Mouse (Mus musculus): Measurements from ENCODE around the gene Kcnk3. TPM values are rescaled to one million over a fixed set of nuclear protein-coding genes. Genes with fewer than 3 reads are reported as not detected.

Gene Kcnk3
- polyA plus RNA-seq, 1 experiment from 2014 or later = 0.98 TPM

GRCm38 (mm10) chr5:30601397-30601796, 13.4 kb downstream of the Kcnk3 start:
- Histone ChIP-seq H3K4me2 (ENCODE audit: low read depth, low read length) (no peak overlapping the region), H3K36me3 (replicated peaks; ENCODE audit: control insufficient read depth, insufficient read depth, low read depth, low read length) (no peaks in the 10 kb centered on the region), H3K9ac (replicated peaks; ENCODE audit: low read length) (no peak overlapping the region), H3K4me1 (ENCODE audit: control insufficient read depth, insufficient read depth, low read length) (no peaks in the 10 kb centered on the region), H3K9me3 (replicated peaks; ENCODE audit: control insufficient read depth, low read length) (no peaks in the 10 kb centered on the region), H3K27me3 (ENCODE audit: control insufficient read depth, insufficient read depth, low read length) (no peaks in the 10 kb centered on the region), H3K4me3 (ENCODE audit: low read depth, low read length) (no peak overlapping the region), H3K27ac (replicated peaks; ENCODE audit: low read depth, low read length) (no peak overlapping the region)
- ATAC-seq (replicated peaks; ENCODE audit: insufficient number of reproducible peaks, low FRiP score, low TSS enrichment, low read depth) (no peak), DNase-seq (ENCODE audit: low spot score) (no peak)
- 34% methylated on average over 4 of the region's 4 CpGs for WGBS

GRCm38 (mm10) chr5:30603255-30603654, 15.3 kb downstream of the Kcnk3 start:
- no peak overlapping the region for H3K4me3 ChIP-seq (ENCODE audit: low read depth, low read length)
- ATAC-seq (replicated peaks; ENCODE audit: insufficient number of reproducible peaks, low FRiP score, low TSS enrichment, low read depth) (no peak), DNase-seq (ENCODE audit: low spot score) (no peak)
- H3K4me2 ChIP-seq (ENCODE audit: low read depth, low read length) = no peak overlapping the region
- H3K27ac ChIP-seq (replicated peaks; ENCODE audit: low read depth, low read length) = no peak overlapping the region
- H3K27me3 ChIP-seq (ENCODE audit: control insufficient read depth, insufficient read depth, low read length) = no peaks in the 10 kb centered on the region
- H3K36me3 ChIP-seq (replicated peaks; ENCODE audit: control insufficient read depth, insufficient read depth, low read depth, low read length) = no peaks in the 10 kb centered on the region
- H3K9ac ChIP-seq (replicated peaks; ENCODE audit: low read length) = no peak overlapping the region
- no peaks in the 10 kb centered on the region for H3K4me1 ChIP-seq (ENCODE audit: control insufficient read depth, insufficient read depth, low read length)
- H3K9me3 ChIP-seq (replicated peaks; ENCODE audit: control insufficient read depth, low read length) = no peaks in the 10 kb centered on the region
- 75% methylated on average over 3 of the region's 3 CpGs for WGBS

GRCm38 (mm10) chr5:30603926-30604325, 16.0 kb downstream of the Kcnk3 start:
- Histone ChIP-seq H3K9ac (replicated peaks; ENCODE audit: low read length) (no peak overlapping the region), H3K36me3 (replicated peaks; ENCODE audit: control insufficient read depth, insufficient read depth, low read depth, low read length) (no peaks in the 10 kb centered on the region), H3K4me1 (ENCODE audit: control insufficient read depth, insufficient read depth, low read length) (no peaks in the 10 kb centered on the region), H3K27me3 (ENCODE audit: control insufficient read depth, insufficient read depth, low read length) (no peaks in the 10 kb centered on the region), H3K4me2 (ENCODE audit: low read depth, low read length) (no peak overlapping the region), H3K9me3 (replicated peaks; ENCODE audit: control insufficient read depth, low read length) (no peaks in the 10 kb centered on the region), H3K27ac (replicated peaks; ENCODE audit: low read depth, low read length) (no peak overlapping the region), H3K4me3 (ENCODE audit: low read depth, low read length) (no peak overlapping the region)
- DNase-seq (ENCODE audit: low spot score) (no peak), ATAC-seq (replicated peaks; ENCODE audit: insufficient number of reproducible peaks, low FRiP score, low TSS enrichment, low read depth) (no peak)
- 73% methylated on average over 4 of the region's 4 CpGs for WGBS

GRCm38 (mm10) chr5:30604769-30605188, 16.8 kb downstream of the Kcnk3 start:
- WGBS = 75% methylated on average over 8 of the region's 8 CpGs
- ATAC-seq (replicated peaks; ENCODE audit: insufficient number of reproducible peaks, low FRiP score, low TSS enrichment, low read depth) (no peak), DNase-seq (ENCODE audit: low spot score) (no peak)
- no peak overlapping the region for H3K4me3 ChIP-seq (ENCODE audit: low read depth, low read length)
- H3K4me1 ChIP-seq (ENCODE audit: control insufficient read depth, insufficient read depth, low read length) = no peaks in the 10 kb centered on the region
- no peak overlapping the region for H3K9ac ChIP-seq (replicated peaks; ENCODE audit: low read length)
- no peak overlapping the region for H3K27ac ChIP-seq (replicated peaks; ENCODE audit: low read depth, low read length)
- no peaks in the 10 kb centered on the region for H3K36me3 ChIP-seq (replicated peaks; ENCODE audit: control insufficient read depth, insufficient read depth, low read depth, low read length)
- no peak overlapping the region for H3K4me2 ChIP-seq (ENCODE audit: low read depth, low read length)
- no peaks in the 10 kb centered on the region for H3K27me3 ChIP-seq (ENCODE audit: control insufficient read depth, insufficient read depth, low read length)
- H3K9me3 ChIP-seq (replicated peaks; ENCODE audit: control insufficient read depth, low read length) = no peaks in the 10 kb centered on the region

- ATAC-seq (replicated peaks; ENCODE audit: insufficient number of reproducible peaks, low FRiP score, low TSS enrichment, low read depth) (no peak), DNase-seq (ENCODE audit: low spot score) (no peak)
- H3K27ac ChIP-seq (replicated peaks; ENCODE audit: low read depth, low read length) = no peak overlapping the region
- H3K36me3 ChIP-seq (replicated peaks; ENCODE audit: control insufficient read depth, insufficient read depth, low read depth, low read length) = no peaks in the 10 kb centered on the region
- WGBS = 83% methylated on average over 6 of the region's 6 CpGs
- H3K27me3 ChIP-seq (ENCODE audit: control insufficient read depth, insufficient read depth, low read length) = no peaks in the 10 kb centered on the region
- H3K9ac ChIP-seq (replicated peaks; ENCODE audit: low read length) = no peak overlapping the region
- H3K4me3 ChIP-seq (ENCODE audit: low read depth, low read length) = no peak overlapping the region
- no peaks in the 10 kb centered on the region for H3K4me1 ChIP-seq (ENCODE audit: control insufficient read depth, insufficient read depth, low read length)
- no peak overlapping the region for H3K4me2 ChIP-seq (ENCODE audit: low read depth, low read length)
- no peaks in the 10 kb centered on the region for H3K9me3 ChIP-seq (replicated peaks; ENCODE audit: control insufficient read depth, low read length)
Observed at GRCm38 (mm10) chr5:30605649-30606048, 17.7 kb downstream of the Kcnk3 start.

GRCm38 (mm10) chr5:30606424-30607073, 18.6 kb downstream of the Kcnk3 start:
- no peaks in the 10 kb centered on the region for H3K9me3 ChIP-seq (replicated peaks; ENCODE audit: control insufficient read depth, low read length)
- no peak overlapping the region for H3K4me3 ChIP-seq (ENCODE audit: low read depth, low read length)
- no peak overlapping the region for H3K27ac ChIP-seq (replicated peaks; ENCODE audit: low read depth, low read length)
- DNase-seq (ENCODE audit: low spot score) (no peak), ATAC-seq (replicated peaks; ENCODE audit: insufficient number of reproducible peaks, low FRiP score, low TSS enrichment, low read depth) (no peak)
- no peak overlapping the region for H3K9ac ChIP-seq (replicated peaks; ENCODE audit: low read length)
- 78% methylated on average over 16 of the region's 16 CpGs for WGBS
- no peaks in the 10 kb centered on the region for H3K27me3 ChIP-seq (ENCODE audit: control insufficient read depth, insufficient read depth, low read length)
- H3K4me1 ChIP-seq (ENCODE audit: control insufficient read depth, insufficient read depth, low read length) = no peaks in the 10 kb centered on the region
- no peak overlapping the region for H3K4me2 ChIP-seq (ENCODE audit: low read depth, low read length)
- H3K36me3 ChIP-seq (replicated peaks; ENCODE audit: control insufficient read depth, insufficient read depth, low read depth, low read length) = no peaks in the 10 kb centered on the region

GRCm38 (mm10) chr5:30609094-30609493, 21.1 kb downstream of the Kcnk3 start:
- Histone ChIP-seq H3K4me1 (ENCODE audit: control insufficient read depth, insufficient read depth, low read length) (no peaks in the 10 kb centered on the region), H3K9ac (replicated peaks; ENCODE audit: low read length) (no peak overlapping the region), H3K9me3 (replicated peaks; ENCODE audit: control insufficient read depth, low read length) (no peaks in the 10 kb centered on the region), H3K27ac (replicated peaks; ENCODE audit: low read depth, low read length) (no peak overlapping the region), H3K4me2 (ENCODE audit: low read depth, low read length) (no peak overlapping the region), H3K4me3 (ENCODE audit: low read depth, low read length) (no peak overlapping the region), H3K36me3 (replicated peaks; ENCODE audit: control insufficient read depth, insufficient read depth, low read depth, low read length) (no peaks in the 10 kb centered on the region), H3K27me3 (ENCODE audit: control insufficient read depth, insufficient read depth, low read length) (no peaks in the 10 kb centered on the region)
- DNase-seq (ENCODE audit: low spot score) (no peak), ATAC-seq (replicated peaks; ENCODE audit: insufficient number of reproducible peaks, low FRiP score, low TSS enrichment, low read depth) (no peak)
- WGBS = 88% methylated on average over 7 of the region's 7 CpGs

- Histone ChIP-seq H3K27ac (replicated peaks; ENCODE audit: low read depth, low read length) (no peak overlapping the region), H3K4me3 (ENCODE audit: low read depth, low read length) (no peak overlapping the region), H3K9me3 (replicated peaks; ENCODE audit: control insufficient read depth, low read length) (no peaks in the 10 kb centered on the region), H3K4me1 (ENCODE audit: control insufficient read depth, insufficient read depth, low read length) (no peaks in the 10 kb centered on the region), H3K4me2 (ENCODE audit: low read depth, low read length) (no peak overlapping the region), H3K36me3 (replicated peaks; ENCODE audit: control insufficient read depth, insufficient read depth, low read depth, low read length) (no peaks in the 10 kb centered on the region), H3K27me3 (ENCODE audit: control insufficient read depth, insufficient read depth, low read length) (no peaks in the 10 kb centered on the region), H3K9ac (replicated peaks; ENCODE audit: low read length) (no peak overlapping the region)
- DNase-seq (ENCODE audit: low spot score) = no peak
- ATAC-seq (replicated peaks; ENCODE audit: insufficient number of reproducible peaks, low FRiP score, low TSS enrichment, low read depth) = no peak
- WGBS = 79% methylated on average over 8 of the region's 8 CpGs
Observed at GRCm38 (mm10) chr5:30609918-30610645, 22.1 kb downstream of the Kcnk3 start.

Data from embryonic facial prominence, embryonic 11.5 days (tissue).